Mouse (Mus musculus) spleen, adult 2 months (tissue): ENCODE data around the gene Exoc3l.

Experiments used
- CTCF ChIP-seq: fragments of 200-500 bp; IDR thresholded peaks from 2 replicates; pipeline ENCODE4 v1.5.1; 2011; ENCODE audit warnings: mild to moderate bottlenecking, inconsistent platforms; ENCODE audit not compliant: insufficient read depth, insufficient read length, insufficient replicate concordance; ENCODE audit errors: extremely low read depth
- POLR2A ChIP-seq: fragments of 200-500 bp; IDR thresholded peaks from 2 replicates; pipeline ENCODE4 v1.6.1; 2011; ENCODE audit warnings: low read depth, low read length, inconsistent platforms

- TF ChIP-seq POLR2A, result no peak
- no peak for TF ChIP-seq CTCF
Measured at GRCm38 (mm10) chr8:105332523-105332922, 36.6 kb upstream of the Exoc3l start.
